ENCODE assay signal across 14 mouse cellular contexts in genomic region chr3:96087801-96088200, GRCm38 (mm10).
"Had no signal": no experiment of that assay in that cellular context is flagged by ENCODE, and none has a peak within 500 bp of the region (broad histone marks: within the 10 kb centered on the region; RNA-seq: fewer than 3 reads in every experiment).

No protein-coding gene starts in this region.

- H3K36me3 ChIP-seq: limb, embryonic 13.5 days; liver, embryonic 15.5 days; midbrain, embryonic 12.5 days had no signal

- H3K9me3 ChIP-seq: limb, embryonic 13.5 days; liver, embryonic 15.5 days; midbrain, embryonic 12.5 days had no signal

- ATAC-seq: midbrain, embryonic 16.5 days had no signal

- H3K27ac ChIP-seq: kidney, postnatal 0 days; limb, embryonic 13.5 days; midbrain, embryonic 12.5 days; stomach, postnatal 0 days had no signal

- H3K4me3 ChIP-seq: limb, embryonic 13.5 days; liver, embryonic 15.5 days; midbrain, embryonic 12.5 days had no signal

- H3K27me3 ChIP-seq: limb, embryonic 13.5 days; midbrain, embryonic 12.5 days had no signal

- H3K4me1 ChIP-seq: limb, embryonic 13.5 days; midbrain, embryonic 12.5 days had no signal

- DNase-seq: kidney, adult 9 months; kidney, postnatal 36 days; left cerebral cortex, postnatal 4 days; lung, embryonic 14.5 days; lung, postnatal 10 days; lung, postnatal 4 days; right cerebral cortex, postnatal 14 days; thymus, postnatal 4 days had no signal
